26 mouse cellular contexts compared by ENCODE assay signal in the genomic region with DNA sequence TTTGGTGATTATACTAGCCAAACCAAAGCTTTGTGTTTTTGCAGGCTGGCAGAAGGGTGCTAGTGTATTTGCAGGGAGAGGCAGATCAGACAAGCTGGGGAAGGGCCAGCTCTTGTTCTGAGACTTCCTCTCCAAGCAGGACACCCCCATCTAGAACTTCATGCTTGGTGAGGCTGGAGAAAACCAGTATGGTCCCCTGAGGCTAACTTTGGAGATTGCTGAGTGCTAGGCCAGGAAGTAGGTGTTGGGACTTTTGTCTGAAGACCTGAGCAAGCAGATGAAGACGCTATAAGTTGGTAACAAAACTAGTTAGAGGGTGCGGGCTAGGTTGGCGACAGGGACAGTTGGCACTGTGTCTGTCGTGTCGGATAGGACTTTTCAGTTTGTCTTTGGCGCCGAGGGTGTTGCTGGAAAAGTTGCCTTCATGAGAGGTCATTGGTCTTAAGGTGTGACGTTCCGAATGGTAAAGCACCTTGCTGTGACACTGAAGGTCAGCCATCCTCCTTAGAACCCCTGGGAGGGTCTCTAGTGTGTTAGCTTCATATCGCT. TPM values are rescaled to one million over a fixed set of nuclear protein-coding genes. Genes with fewer than 3 reads are reported as not detected.
DNase-seq lines count a peak whose midpoint lies in the region; TF ChIP-seq lines count a peak whose summit lies in the region.
"Had no signal": no experiment of that assay in that cellular context is flagged by ENCODE, and none has a peak within 500 bp of the region (broad histone marks: within the 10 kb centered on the region; RNA-seq: fewer than 3 reads in every experiment).

No protein-coding gene starts in this region.

- peak; percentile 73 for DNase-seq in cerebellum, adult 11-12 months
- no peak for DNase-seq in cerebellum, adult 18-20 months
- peak; percentile 87 for DNase-seq in heart, adult 11 months
- DNase-seq in heart, adult 8-10 months (ENCODE audit: low spot score): no peak
- no peak for DNase-seq in layer of hippocampus, adult 2 months (ENCODE audit: low spot score in 2 of 2)
- DNase-seq in layer of hippocampus, postnatal 36 days: no peak
- DNase-seq in ZHBTc4 (ENCODE audit: low read depth, low spot score): peak; percentile 49
- no peak for DNase-seq in lung, postnatal 25 days (ENCODE audit: low spot score)
- DNase-seq: adrenal gland, postnatal 25 days; gastrocnemius, postnatal 36 days; kidney, adult 18-20 months; kidney, postnatal 4 days; lung, embryonic 14.5 days; lung, postnatal 14 days; right cerebral cortex, postnatal 4 days had no signal

- H3K4me3 ChIP-seq in layer of hippocampus, adult 2 months: no peak overlapping the region
- H3K4me3 ChIP-seq: heart, embryonic 10.5 days; heart, embryonic 15.5 days; limb, embryonic 10.5 days; limb, embryonic 15.5 days; midbrain, embryonic 12.5 days; myocyte; neural tube, embryonic 12.5 days; stomach, embryonic 15.5 days had no signal

- H3K27ac ChIP-seq in layer of hippocampus, adult 2 months: peak overlapping the region; percentile 78
- H3K27ac ChIP-seq: heart, embryonic 10.5 days; heart, embryonic 15.5 days; hindbrain, embryonic 14.5 days; kidney, postnatal 0 days; limb, embryonic 10.5 days; limb, embryonic 15.5 days; liver, embryonic 14.5 days; midbrain, embryonic 12.5 days; neural tube, embryonic 12.5 days; stomach, embryonic 15.5 days had no signal

- TF ChIP-seq CTCF in layer of hippocampus, adult 2 months (conservative IDR thresholded peaks at IDR 0.05): no peak

RNA-seq across cellular contexts. Expression of a gene that starts 14.4 kb away (rescaled TPM):
- 10 to 100 TPM; 17.0 to 20.7 (median 20.0) TPM for total RNA-seq in heart, adult 8-10 months (2022)
- total RNA-seq in layer of hippocampus, adult 2 months (2021): 10 to 100 TPM; 88.2 to 89.4 TPM
- 10 to 100 TPM; 94.2 to 95.2 TPM for total RNA-seq in layer of hippocampus, postnatal 36 days (2021)

Comparison
In these comparisons a context has a peak if more than half of its experiments do, and no peak if none do; other contexts are left out.
1. DNase-seq: peak in cerebellum, adult 11-12 months (single experiment), heart, adult 11 months (single experiment) and ZHBTc4 (single experiment); none in cerebellum, adult 18-20 months (0 of 2), heart, adult 8-10 months (single experiment), layer of hippocampus, adult 2 months (0 of 2), layer of hippocampus, postnatal 36 days (0 of 2) and lung, postnatal 25 days (single experiment).
2. RNA of a gene that starts 14.4 kb away (total RNA-seq): 94.2 to 95.2 TPM in layer of hippocampus, postnatal 36 days and 88.2 to 89.4 TPM in layer of hippocampus, adult 2 months; 17.0 to 20.7 TPM in heart, adult 8-10 months; every median in the first group is over 4 times any median in the second.